Comparison of ENCODE assay signal across 16 mouse cellular contexts in genomic region chr1:155425743-155426315, GRCm38 (mm10). TPM values are rescaled to one million over a fixed set of nuclear protein-coding genes. Genes with fewer than 3 reads are reported as not detected.
A peak's percentile ranks its signal among the peaks of the same experiment; 100 is the strongest.
DNase-seq lines count a peak whose midpoint lies in the region; ATAC-seq and TF ChIP-seq lines count a peak whose summit lies in the region.
"Had no signal": no experiment of that assay in that cellular context is flagged by ENCODE, and none has a peak within 500 bp of the region (broad histone marks: within the 10 kb centered on the region; RNA-seq: fewer than 3 reads in every experiment).

No protein-coding gene starts in this region.

- no peaks in the 10 kb centered on the region for H3K4me1 ChIP-seq in kidney, postnatal 0 days (replicated peaks; ENCODE audit: insufficient read depth, low read length)
- no peaks in the 10 kb centered on the region for H3K4me1 ChIP-seq in kidney, embryonic 16.5 days (ENCODE audit: insufficient read depth, low read length)
- peaks cover 29% of the 10 kb centered on the region for H3K4me1 ChIP-seq in liver, embryonic 13.5 days (replicated peaks)
- H3K4me1 ChIP-seq in midbrain, embryonic 16.5 days (ENCODE audit: control insufficient read depth, insufficient read depth, low read length) = no peaks in the 10 kb centered on the region
- H3K4me1 ChIP-seq: limb, embryonic 13.5 days had no signal

- peak; percentile 48 for DNase-seq in kidney, postnatal 0 days (ENCODE audit: low spot score)
- DNase-seq in NIH3T3 (ENCODE audit: low read depth) = peak; percentile 12
- no peak for DNase-seq in liver, embryonic 13.5 days
- DNase-seq in spleen, postnatal 10 days (ENCODE audit: low spot score in 2 of 2) = no peak
- DNase-seq: cerebellum, postnatal 25 days; thymus, adult 2 months had no signal

- no peaks in the 10 kb centered on the region for H3K36me3 ChIP-seq in kidney, postnatal 0 days (ENCODE audit: insufficient read depth, low read length)
- no peaks in the 10 kb centered on the region for H3K36me3 ChIP-seq in kidney, embryonic 16.5 days (ENCODE audit: insufficient read depth, low read length)
- no peaks in the 10 kb centered on the region for H3K36me3 ChIP-seq in liver, embryonic 13.5 days
- no peaks in the 10 kb centered on the region for H3K36me3 ChIP-seq in midbrain, embryonic 16.5 days (ENCODE audit: control insufficient read depth, insufficient read depth, low read length)
- H3K36me3 ChIP-seq: embryonic facial prominence, embryonic 12.5 days; limb, embryonic 13.5 days; midbrain, embryonic 10.5 days had no signal

- 27% methylated on average over 6 of the region's 6 CpGs for WGBS in kidney, postnatal 0 days
- 28% methylated on average over 6 of the region's 6 CpGs for WGBS in kidney, embryonic 16.5 days
- 23% methylated on average over 6 of the region's 6 CpGs for WGBS in liver, embryonic 13.5 days (ENCODE audit: insufficient replicate concordance)
- WGBS in midbrain, embryonic 16.5 days = 45% methylated on average over 6 of the region's 6 CpGs

- TF ChIP-seq CTCF in kidney, postnatal 0 days (IDR thresholded peaks at IDR 0.05; ENCODE audit: low read depth) = no peak

- H3K4me3 ChIP-seq in kidney, postnatal 0 days (replicated peaks; ENCODE audit: low read depth, low read length) = no peak overlapping the region
- H3K4me3 ChIP-seq in kidney, embryonic 16.5 days (ENCODE audit: low read length) = no peak overlapping the region
- no peak overlapping the region for H3K4me3 ChIP-seq in liver, embryonic 13.5 days (replicated peaks)
- no peak overlapping the region for H3K4me3 ChIP-seq in midbrain, embryonic 16.5 days (ENCODE audit: low read depth, low read length)
- H3K4me3 ChIP-seq: embryonic facial prominence, embryonic 12.5 days; left cerebral cortex, adult 2 months; limb, embryonic 13.5 days; midbrain, embryonic 10.5 days had no signal

- H3K27me3 ChIP-seq in kidney, postnatal 0 days (ENCODE audit: insufficient read depth, low read length) = no peaks in the 10 kb centered on the region
- H3K27me3 ChIP-seq in kidney, embryonic 16.5 days (ENCODE audit: insufficient read depth, low read length) = no peaks in the 10 kb centered on the region
- no peaks in the 10 kb centered on the region for H3K27me3 ChIP-seq in liver, embryonic 13.5 days
- H3K27me3 ChIP-seq in midbrain, embryonic 16.5 days (ENCODE audit: control insufficient read depth, insufficient read depth, low read depth, low read length) = no peaks in the 10 kb centered on the region
- H3K27me3 ChIP-seq: embryonic facial prominence, embryonic 12.5 days; limb, embryonic 13.5 days had no signal

- no peak overlapping the region for H3K4me2 ChIP-seq in kidney, postnatal 0 days (ENCODE audit: low read length)
- no peak overlapping the region for H3K4me2 ChIP-seq in kidney, embryonic 16.5 days (replicated peaks; ENCODE audit: low read depth, low read length)
- peak overlapping the region; percentile 49 for H3K4me2 ChIP-seq in liver, embryonic 13.5 days
- no peak overlapping the region for H3K4me2 ChIP-seq in midbrain, embryonic 16.5 days (ENCODE audit: low read length)
- H3K4me2 ChIP-seq: embryonic facial prominence, embryonic 12.5 days; limb, embryonic 13.5 days had no signal

- ATAC-seq in kidney, postnatal 0 days (replicated peaks; ENCODE audit: low FRiP score, low read depth) = no peak
- ATAC-seq in kidney, embryonic 16.5 days (ENCODE audit: low FRiP score, low TSS enrichment) = no peak
- peak; percentile 64; the same call in 1 of the 2 replicates for ATAC-seq in liver, embryonic 13.5 days (ENCODE audit: low read depth)
- peak; percentile 58; the same call in 1 of the 2 replicates for ATAC-seq in neutrophil, adult 5-6 weeks (ENCODE audit: extremely low read depth, insufficient number of reproducible peaks, low FRiP score, poor library complexity, severe bottlenecking)
- ATAC-seq in midbrain, embryonic 16.5 days = no peak
- ATAC-seq: activated CD4-positive, CD25-positive, alpha-beta regulatory T cell, adult 4 months; inflammation-experienced regulatory T-cells, adult 6 months; lung, postnatal 0 days had no signal

- no peak overlapping the region for H3K9ac ChIP-seq in kidney, postnatal 0 days (ENCODE audit: low read depth, low read length)
- H3K9ac ChIP-seq in kidney, embryonic 16.5 days (replicated peaks; ENCODE audit: low read length) = no peak overlapping the region
- H3K9ac ChIP-seq in liver, embryonic 13.5 days = 0 out of 2 replicates have a peak overlapping the region, but pooled peaks have one; percentile 22
- H3K9ac ChIP-seq in midbrain, embryonic 16.5 days (ENCODE audit: low read depth, low read length) = no peak overlapping the region
- H3K9ac ChIP-seq: embryonic facial prominence, embryonic 12.5 days; limb, embryonic 13.5 days had no signal

- no peaks in the 10 kb centered on the region for H3K9me3 ChIP-seq in kidney, postnatal 0 days (replicated peaks; ENCODE audit: low read length)
- H3K9me3 ChIP-seq in kidney, embryonic 16.5 days (ENCODE audit: low read length) = no peaks in the 10 kb centered on the region
- no peaks in the 10 kb centered on the region for H3K9me3 ChIP-seq in liver, embryonic 13.5 days (replicated peaks)
- H3K9me3 ChIP-seq in midbrain, embryonic 16.5 days (replicated peaks; ENCODE audit: control insufficient read depth, low read length, poor library complexity, severe bottlenecking) = no peaks in the 10 kb centered on the region
- H3K9me3 ChIP-seq: embryonic facial prominence, embryonic 12.5 days; limb, embryonic 13.5 days; midbrain, embryonic 10.5 days had no signal

- no peak overlapping the region for H3K27ac ChIP-seq in kidney, postnatal 0 days
- no peak overlapping the region for H3K27ac ChIP-seq in kidney, embryonic 16.5 days (ENCODE audit: low read length)
- peak overlapping the region; percentile 68 for H3K27ac ChIP-seq in liver, embryonic 13.5 days
- no peak overlapping the region for H3K27ac ChIP-seq in midbrain, embryonic 16.5 days (ENCODE audit: low read length)
- H3K27ac ChIP-seq: embryonic facial prominence, embryonic 12.5 days; left cerebral cortex, adult 2 months; limb, embryonic 13.5 days; midbrain, embryonic 10.5 days had no signal

RNA-seq across cellular contexts. Expression of gene Xpr1, which starts 8.6 kb away (rescaled TPM):
- polyA plus RNA-seq in kidney, postnatal 0 days (2015; fragmentation: Nextera tagmentation; extraction: Ambion mirVana) = 6.0 and 6.3 TPM in 2 replicates
- polyA plus RNA-seq in kidney, embryonic 16.5 days (2015; fragmentation: Nextera tagmentation; extraction: Ambion mirVana) = 9.2 and 12.6 TPM in 2 replicates
- 4.3 and 4.5 TPM in 2 replicates for polyA plus RNA-seq in liver, embryonic 13.5 days (2015; fragmentation: Nextera tagmentation; extraction: Ambion mirVana)
- 87.3 and 97.9 TPM in 2 replicates for total RNA-seq in neutrophil, adult 5-6 weeks (2017)
- polyA plus RNA-seq in midbrain, embryonic 16.5 days (2015; fragmentation: Nextera tagmentation; extraction: Ambion mirVana) = 57.4 and 72.4 TPM in 2 replicates

Comparison
In these comparisons a context has a peak if more than half of its experiments do, and no peak if none do; other contexts are left out.
1. ATAC-seq: peak in liver, embryonic 13.5 days (single experiment) and neutrophil, adult 5-6 weeks (single experiment); none in kidney, postnatal 0 days (single experiment), kidney, embryonic 16.5 days (single experiment) and midbrain, embryonic 16.5 days (single experiment).
2. DNase-seq: peak in kidney, postnatal 0 days (single experiment) and NIH3T3 (single experiment); none in liver, embryonic 13.5 days (single experiment) and spleen, postnatal 10 days (0 of 2).